Mouse (Mus musculus): Measurements from ENCODE around the gene Kcnn1.

DNA sequence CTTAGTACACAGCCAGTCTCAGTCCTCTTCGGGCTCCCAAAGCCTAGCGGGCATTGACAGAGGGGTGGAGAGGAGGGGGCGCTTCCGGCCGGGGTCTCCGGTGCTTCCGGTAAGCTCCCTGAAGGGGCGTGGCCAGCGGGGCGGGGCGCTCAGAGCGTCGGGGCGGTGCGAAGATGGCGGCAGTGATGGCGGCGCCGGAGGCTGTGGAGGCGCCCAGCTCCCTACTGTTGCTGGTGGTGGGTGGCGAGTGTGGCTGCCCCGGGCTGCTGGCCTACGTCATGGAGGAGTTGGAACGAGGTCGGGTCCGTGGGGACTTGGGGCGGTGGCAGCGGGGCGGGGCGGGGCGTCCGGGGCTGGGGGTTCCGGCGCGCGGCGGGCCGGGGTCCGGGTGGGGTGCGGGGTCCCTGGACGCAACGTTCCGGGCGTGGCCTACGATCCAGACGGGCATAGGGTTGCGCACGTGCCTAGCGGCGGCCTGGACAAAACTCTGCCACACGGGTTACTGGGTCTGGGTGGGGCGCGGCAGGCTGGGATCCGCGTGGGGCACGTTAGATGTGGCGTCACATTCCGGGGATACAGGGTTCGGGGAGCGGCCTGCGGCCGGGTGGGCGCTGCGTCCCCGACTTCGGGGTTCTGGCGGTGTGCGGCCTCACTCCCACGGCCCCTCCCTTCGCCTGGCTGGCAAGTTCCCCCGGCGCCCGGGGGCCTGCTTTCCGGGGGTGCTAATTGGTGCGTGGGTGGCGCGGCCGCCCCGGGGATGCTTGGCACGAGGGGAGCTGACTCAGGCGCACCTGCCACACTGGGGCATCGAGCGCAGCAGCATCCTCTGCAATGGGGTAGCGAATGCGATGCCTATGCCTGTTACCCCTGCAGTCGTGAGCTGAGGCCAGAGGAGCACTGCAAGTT is 43.0 kb upstream of the Kcnn1 start, which contains the start of gene Map1s:
- TF ChIP-seq CTCF (IDR thresholded peaks at IDR 0.05; ENCODE audit: low read depth, low read length) (no peak), POLR2A (IDR thresholded peaks at IDR 0.05; ENCODE audit: borderline replicate concordance, low read depth, low read length) (no peak; the same call in 1 of the 2 replicates)
